Mouse (Mus musculus): ENCODE measurements around the gene Vkorc1l1.
"Not testable (repeated sequence)": the region's sequence is repeated elsewhere in the genome, so short reads cannot be mapped to it uniquely, and the experiment has no call there.

The Vkorc1l1 gene

GRCm38 (mm10) chr5:129941495-129942045 is at the start of gene Vkorc1l1:
Gene Vkorc1l1, plus strand, starts transcription at chr5:129941970.
- peak; percentile 93 for DNase-seq (ENCODE audit: extremely low read depth, low read depth, low spot score)

- peak; percentile 52 for DNase-seq (ENCODE audit: extremely low read depth, low read depth, low spot score)
These were observed 46.3 kb upstream of the Vkorc1l1 start, which contains the start of gene Zbed5 for GRCm38 (mm10) chr5:129895198-129896088. Gene Zbed5, plus strand, starts transcription at chr5:129895723.

GRCm38 (mm10) chr5:129898449-129898848 is 43.3 kb upstream of the Vkorc1l1 start, which contains the start of gene Phkg1:
Gene Phkg1, minus strand, starts transcription at chr5:129898549.
- DNase-seq (ENCODE audit: extremely low read depth, low read depth, low spot score): no peak

- no peak for DNase-seq (ENCODE audit: extremely low read depth, low read depth, low spot score)
These were observed 34.0 kb upstream of the Vkorc1l1 start for GRCm38 (mm10) chr5:129907775-129908174.

- DNase-seq (ENCODE audit: extremely low read depth, low read depth, low spot score): no peak
These were observed 33.4 kb upstream of the Vkorc1l1 start, which contains the start of gene Nupr1l for GRCm38 (mm10) chr5:129908242-129908965. Gene Nupr1l, plus strand, starts transcription at chr5:129908540.

GRCm38 (mm10) chr5:129909147-129909546 is 32.6 kb upstream of the Vkorc1l1 start:
- DNase-seq (ENCODE audit: extremely low read depth, low read depth, low spot score): no peak

GRCm38 (mm10) chr5:129909591-129909990 is 32.2 kb upstream of the Vkorc1l1 start:
- no peak for DNase-seq (ENCODE audit: extremely low read depth, low read depth, low spot score)

- no peak for DNase-seq (ENCODE audit: extremely low read depth, low read depth, low spot score)
These were observed 27.7 kb upstream of the Vkorc1l1 start for GRCm38 (mm10) chr5:129914024-129914423.

- not testable (repeated sequence) for DNase-seq (ENCODE audit: extremely low read depth, low read depth, low spot score)
These were observed 26.3 kb upstream of the Vkorc1l1 start for GRCm38 (mm10) chr5:129915491-129915890.

- DNase-seq (ENCODE audit: extremely low read depth, low read depth, low spot score): no peak
These were observed 23.6 kb upstream of the Vkorc1l1 start for GRCm38 (mm10) chr5:129918065-129918651.

GRCm38 (mm10) chr5:129918752-129919151 is 23.0 kb upstream of the Vkorc1l1 start:
- no peak for DNase-seq (ENCODE audit: extremely low read depth, low read depth, low spot score)

GRCm38 (mm10) chr5:129919320-129919719 is 22.4 kb upstream of the Vkorc1l1 start:
- DNase-seq (ENCODE audit: extremely low read depth, low read depth, low spot score): no peak

- DNase-seq (ENCODE audit: extremely low read depth, low read depth, low spot score): no peak
These were observed 19.8 kb upstream of the Vkorc1l1 start for GRCm38 (mm10) chr5:129921972-129922371.

GRCm38 (mm10) chr5:129924820-129925452 is 16.8 kb upstream of the Vkorc1l1 start:
- no peak for DNase-seq (ENCODE audit: extremely low read depth, low read depth, low spot score)

- no peak for DNase-seq (ENCODE audit: extremely low read depth, low read depth, low spot score)
These were observed 15.8 kb upstream of the Vkorc1l1 start for GRCm38 (mm10) chr5:129925933-129926332.

- DNase-seq (ENCODE audit: extremely low read depth, low read depth, low spot score): peak; percentile 97
These were observed 11.6 kb upstream of the Vkorc1l1 start for GRCm38 (mm10) chr5:129929924-129930855.

- DNase-seq (ENCODE audit: extremely low read depth, low read depth, low spot score): no peak
These were observed 4.8 kb upstream of the Vkorc1l1 start for GRCm38 (mm10) chr5:129936941-129937340.

GRCm38 (mm10) chr5:129940281-129940680 is 1.5 kb upstream of the Vkorc1l1 start:
- no peak for DNase-seq (ENCODE audit: extremely low read depth, low read depth, low spot score)

- DNase-seq (ENCODE audit: extremely low read depth, low read depth, low spot score): no peak
These were observed 855 bp upstream of the Vkorc1l1 start for GRCm38 (mm10) chr5:129940736-129941494.

Data from fat pad, adult 2 months (tissue).